Mouse (Mus musculus): Measurements from ENCODE around the gene Ell2.

DNA sequence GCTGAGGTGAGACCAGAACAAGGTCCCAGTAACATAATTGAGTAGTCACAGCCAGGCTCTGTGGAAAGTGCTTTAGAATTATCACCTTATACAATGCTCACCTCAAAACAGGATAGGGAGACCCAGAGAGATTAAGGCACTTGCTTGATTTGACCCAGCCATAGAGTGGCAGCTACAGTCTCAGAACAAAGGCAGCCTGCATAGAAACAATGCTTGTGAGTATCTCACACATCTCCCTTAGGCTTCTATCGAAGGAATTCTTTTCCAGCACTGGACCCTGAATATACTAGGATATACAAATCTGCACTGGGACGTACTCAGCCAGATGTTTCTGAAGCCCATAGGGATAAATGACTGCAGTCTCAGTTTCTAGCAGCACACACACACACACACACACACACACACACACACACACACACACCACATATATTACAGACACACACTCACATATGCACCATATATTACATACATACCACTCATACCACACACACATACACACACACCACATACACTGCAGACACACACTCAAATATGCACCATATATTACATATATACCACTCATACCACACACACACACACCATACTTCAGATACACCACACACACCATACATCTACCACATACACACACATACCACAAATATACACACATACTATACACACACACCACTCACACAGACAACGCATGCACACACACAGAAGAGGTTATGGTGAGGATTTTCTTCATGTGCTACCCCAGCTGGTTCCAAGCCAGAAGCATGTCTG lies 112.6 kb downstream of the Ell2 start:
- TF ChIP-seq CTCF (IDR thresholded peaks at IDR 0.05; ENCODE audit: insufficient read depth, low read length) (no peak), POLR2A (IDR thresholded peaks at IDR 0.05; ENCODE audit: borderline replicate concordance, extremely low read depth, low read depth, low read length) (no peak)

Data from lung, adult 2 months (tissue).